Mouse (Mus musculus) hindbrain, embryonic 16.5 days (tissue): ENCODE data around the gene Gm7138. TPM values are rescaled to one million over a fixed set of nuclear protein-coding genes. Genes with fewer than 3 reads are reported as not detected.
"Not testable (repeated sequence)": the region's sequence is repeated elsewhere in the genome, so short reads cannot be mapped to it uniquely, and the experiment has no call there.

ENCODE experiments used
- ATAC-seq: fragments of 200-750 bp; cut with Nextera tagmentation; 2 replicates; pipeline ENCODE4 v1.8.0; 2017; ENCODE audit warnings: moderate TSS enrichment, moderate library complexity
- H3K27ac ChIP-seq: fragments of 300-500 bp; sonication (generic); 2 replicates; pipeline ENCODE4 v1.5.1; 2014; ENCODE audit warnings: low read depth, mild to moderate bottlenecking, control low read depth, low read length, moderate library complexity
- H3K27me3 ChIP-seq: fragments of 300-500 bp; sonication (generic); replicated peaks from 2 replicates; pipeline ENCODE4 v1.6.1; 2014; ENCODE audit warnings: low read length; ENCODE audit not compliant: control insufficient read depth, insufficient read depth
- H3K36me3 ChIP-seq: fragments of 300-500 bp; sonication (generic); 2 replicates; pipeline ENCODE4 v1.6.1; 2014; ENCODE audit warnings: mild to moderate bottlenecking, low read length, moderate library complexity, mixed read lengths; ENCODE audit not compliant: control insufficient read depth, insufficient read depth
- H3K4me1 ChIP-seq: fragments of 300-500 bp; sonication (generic); 2 replicates; pipeline ENCODE4 v1.6.1; 2014; ENCODE audit warnings: low read depth, low read length; ENCODE audit not compliant: control insufficient read depth, insufficient read depth
- H3K4me2 ChIP-seq: fragments of 300-500 bp; sonication (generic); 2 replicates; pipeline ENCODE4 v1.6.1; 2014; ENCODE audit warnings: mild to moderate bottlenecking, low read length, control low read depth, moderate library complexity
- H3K4me3 ChIP-seq: fragments of 300-500 bp; sonication (generic); 2 replicates; pipeline ENCODE4 v1.5.1; 2014; ENCODE audit warnings: mild to moderate bottlenecking, low read length, control low read depth, moderate library complexity
- H3K9ac ChIP-seq: fragments of 300-500 bp; sonication (generic); 2 replicates; pipeline ENCODE4 v1.6.1; 2014; ENCODE audit warnings: low read depth, mild to moderate bottlenecking, control low read depth, low read length, moderate library complexity
- H3K9me3 ChIP-seq: fragments of 300-500 bp; sonication (generic); 2 replicates; pipeline ENCODE4 v1.6.1; 2014; ENCODE audit warnings: mild to moderate bottlenecking, low read length, moderate library complexity; ENCODE audit not compliant: control insufficient read depth
- WGBS: fragments of 180-500 bp; shearing (Covaris S2); extraction: QIAGEN DNeasy Blood & Tissue Kit; methylation state at CpG from one replicate; pipeline ENCODE4 v1.1.7; 2014; 5-methylcytosine and 5-hydroxymethylcytosine counted together
- polyA plus RNA-seq: library from polyadenylated mRNA; unstranded; fragments of >200 nt; fragmentation: Nextera tagmentation; extraction: Ambion mirVana; gene quantifications from 2 replicates; pipeline ENCODE4 v1.2.1, GENCODE M21; 2015

Gene Gm7138
- polyA plus RNA-seq = not detected in 2 replicates

DNA sequence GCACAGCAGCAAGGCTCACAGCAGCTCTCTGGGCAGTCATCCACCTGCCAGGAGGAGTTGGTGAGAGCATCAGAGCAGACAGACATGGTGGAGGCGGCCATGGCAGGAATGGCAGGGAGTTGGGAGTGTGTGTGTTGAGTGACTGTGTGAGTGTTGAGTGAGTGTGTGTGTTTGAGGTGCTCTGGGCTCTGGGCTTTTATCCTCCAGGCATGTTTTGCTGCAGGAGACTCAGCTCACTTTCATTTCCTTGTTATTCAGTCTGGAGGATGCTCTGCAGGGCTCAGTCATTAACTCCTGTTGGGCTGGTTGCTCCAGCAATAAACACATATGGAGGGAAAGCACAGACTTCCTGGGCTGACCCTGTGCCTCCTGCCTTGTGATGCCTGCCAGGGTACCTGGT, at the start of gene Gm7138:
Gm7138 (minus strand) TSS at position 101 of the 400 bp plus-strand sequence.
- H3K4me3 ChIP-seq, H3K9me3 ChIP-seq, H3K36me3 ChIP-seq, H3K27ac ChIP-seq, H3K4me2 ChIP-seq, H3K27me3 ChIP-seq, H3K4me1 ChIP-seq, ATAC-seq, H3K9ac ChIP-seq: not testable (repeated sequence)
- WGBS = 63% methylated on average over 1 of the region's 1 CpGs

DNA sequence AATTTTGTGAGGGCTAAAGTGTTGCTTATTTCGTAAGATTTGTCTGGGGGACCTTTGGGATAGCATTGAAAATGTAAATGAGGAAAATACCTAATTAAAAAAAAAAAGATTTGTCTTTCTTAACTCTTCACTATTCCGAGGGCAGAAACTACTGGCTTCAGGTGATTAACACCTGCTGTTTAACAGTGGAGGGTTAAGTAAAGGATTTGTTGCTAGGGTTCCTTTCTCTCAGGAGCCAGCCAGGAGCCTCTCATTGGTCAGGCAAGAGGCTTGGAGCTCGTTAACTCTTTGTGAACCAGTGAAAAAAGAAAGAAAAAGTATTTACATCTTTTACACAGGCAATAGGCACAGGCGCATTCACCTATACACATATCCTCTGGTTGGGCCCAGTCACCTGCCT, 42.5 kb upstream of the Gm7138 start:
- WGBS = 36% methylated on average over 4 of the region's 4 CpGs
- Histone ChIP-seq H3K27ac (no peak overlapping the region), H3K4me3 (no peak overlapping the region), H3K36me3 (no peaks in the 10 kb centered on the region), H3K9ac (no peak overlapping the region), H3K9me3 (no peaks in the 10 kb centered on the region; the same call in 1 of the 2 replicates), H3K27me3 (no peaks in the 10 kb centered on the region), H3K4me1 (no peaks in the 10 kb centered on the region), H3K4me2 (no peak overlapping the region)
- no peak for ATAC-seq

GRCm38 (mm10) chr10:77818523-77818922, 41.8 kb upstream of the Gm7138 start:
- no peak overlapping the region for H3K9ac ChIP-seq
- H3K9me3 ChIP-seq = no peaks in the 10 kb centered on the region
- no peak overlapping the region for H3K4me2 ChIP-seq
- H3K36me3 ChIP-seq = no peaks in the 10 kb centered on the region
- H3K27me3 ChIP-seq = no peaks in the 10 kb centered on the region
- peak; percentile 45; the same call in 1 of the 2 replicates for ATAC-seq
- no peak overlapping the region for H3K4me3 ChIP-seq
- 92% methylated on average over 4 of the region's 4 CpGs for WGBS
- no peaks in the 10 kb centered on the region for H3K4me1 ChIP-seq
- H3K27ac ChIP-seq = no peak overlapping the region

DNA sequence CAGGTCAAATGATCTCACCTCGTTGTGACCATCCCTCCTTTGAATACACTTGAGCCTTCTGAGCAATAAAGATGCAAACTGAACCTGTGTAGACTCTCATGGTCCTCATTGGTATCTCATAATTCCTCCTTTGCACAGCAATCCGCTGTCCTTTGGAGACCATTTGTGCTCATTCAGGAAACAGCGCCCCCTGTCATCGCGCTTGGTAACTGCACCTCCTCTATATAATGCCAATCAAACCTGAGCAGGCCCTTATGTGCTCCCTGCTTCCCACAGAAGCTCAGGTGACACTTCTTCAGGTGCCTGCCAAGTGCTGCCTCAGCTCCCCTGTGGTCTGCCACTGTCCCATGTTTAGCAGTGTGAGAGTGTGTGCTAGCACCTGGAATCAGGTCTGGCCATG, 38.8 kb upstream of the Gm7138 start:
- Histone ChIP-seq H3K27ac (no peak overlapping the region), H3K4me3 (no peak overlapping the region), H3K36me3 (no peaks in the 10 kb centered on the region), H3K4me2 (no peak overlapping the region), H3K9me3 (no peaks in the 10 kb centered on the region), H3K9ac (no peak overlapping the region), H3K4me1 (no peaks in the 10 kb centered on the region), H3K27me3 (no peaks in the 10 kb centered on the region; the same call in 1 of the 2 replicates)
- WGBS = 26% methylated on average over 5 of the region's 5 CpGs
- ATAC-seq = no peak

DNA sequence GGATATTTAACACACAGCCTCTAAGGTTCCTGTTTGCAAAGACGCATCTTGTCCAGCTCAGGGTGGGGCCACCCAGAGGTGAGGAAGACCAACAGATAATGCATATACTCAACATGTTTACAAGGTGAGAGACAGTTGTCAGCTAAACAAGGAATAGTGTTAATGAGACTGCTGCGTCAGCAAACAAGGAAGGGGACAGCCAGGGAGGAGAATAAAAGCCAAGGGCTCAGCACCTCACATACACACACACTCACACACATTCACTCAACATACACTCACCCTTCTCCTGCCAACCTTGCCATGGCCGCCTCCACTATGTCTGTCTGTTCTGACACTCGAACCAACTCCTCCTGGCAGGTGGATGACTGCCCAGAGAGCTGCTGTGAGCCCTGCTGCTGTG, 37.6 kb upstream of the Gm7138 start, which contains the start of gene Gm2696:
Gm2696 (plus strand) TSS at position 301 of the 400 bp plus-strand sequence.
- no peaks in the 10 kb centered on the region for H3K36me3 ChIP-seq
- no peaks in the 10 kb centered on the region for H3K9me3 ChIP-seq
- no peak for ATAC-seq
- WGBS = 49% methylated on average over 4 of the region's 4 CpGs
- no peak within 1 kb of the TSS for H3K27ac ChIP-seq
- H3K4me2 ChIP-seq = no peak within 1 kb of the TSS
- H3K4me1 ChIP-seq = no peaks in the 10 kb centered on the region
- H3K9ac ChIP-seq = no peak within 1 kb of the TSS
- no peaks in the 10 kb centered on the region; the same call in 1 of the 2 replicates for H3K27me3 ChIP-seq
- no peak within 1 kb of the TSS for H3K4me3 ChIP-seq

DNA sequence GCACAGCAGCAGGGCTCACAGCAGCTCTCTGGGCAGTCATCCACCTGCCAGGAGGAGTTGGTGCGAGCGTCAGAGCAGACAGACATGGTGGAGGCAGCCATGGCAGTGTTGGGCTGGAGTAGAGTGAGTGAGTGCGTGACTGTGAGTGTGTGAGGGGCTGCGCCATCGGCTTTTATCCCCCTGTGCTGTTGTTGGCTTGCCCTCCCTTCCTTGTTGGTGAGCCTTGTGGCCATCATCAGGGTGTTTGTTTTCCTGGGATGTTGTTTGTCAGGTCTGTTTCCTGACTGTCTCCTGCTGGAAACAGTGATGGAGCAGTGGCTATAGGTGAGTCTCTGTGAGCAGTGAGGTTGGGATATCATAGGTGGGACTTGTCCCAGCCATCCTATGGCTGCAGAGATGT, 35.0 kb upstream of the Gm7138 start, which contains the start of gene Gm9507:
Gm9507 (minus strand) TSS at position 101 of the 400 bp plus-strand sequence.
- no peak within 1 kb of the TSS for H3K9ac ChIP-seq
- no peak for ATAC-seq
- H3K36me3 ChIP-seq = no peaks in the 10 kb centered on the region
- no peaks in the 10 kb centered on the region for H3K4me1 ChIP-seq
- no peak within 1 kb of the TSS for H3K4me3 ChIP-seq
- no peak within 1 kb of the TSS for H3K4me2 ChIP-seq
- no peaks in the 10 kb centered on the region; the same call in 1 of the 2 replicates for H3K27me3 ChIP-seq
- H3K27ac ChIP-seq = no peak within 1 kb of the TSS
- H3K9me3 ChIP-seq = peaks cover 2% of the 10 kb centered on the region; the same call in 1 of the 2 replicates
- WGBS = 57% methylated on average over 5 of the region's 5 CpGs

DNA sequence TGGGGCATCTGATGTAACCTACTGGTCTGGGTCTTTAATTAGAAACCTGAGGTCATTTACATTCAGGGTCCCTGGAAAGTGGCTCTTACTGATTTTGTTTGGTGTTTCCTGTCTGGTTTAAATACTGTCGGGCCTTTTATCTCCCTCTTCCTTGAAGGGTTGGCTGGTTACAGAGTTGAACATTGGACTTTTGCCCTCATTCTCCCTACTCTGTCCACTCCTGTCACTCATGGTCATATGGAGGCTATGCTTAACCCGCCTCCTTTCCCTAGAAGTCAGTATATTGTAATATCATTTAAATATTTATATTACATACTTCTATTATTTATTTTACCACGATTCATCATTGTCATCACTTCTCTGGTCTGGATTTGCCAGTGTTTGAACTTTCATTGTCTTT, 27.4 kb upstream of the Gm7138 start:
- Histone ChIP-seq H3K27ac (no peak overlapping the region), H3K4me1 (no peaks in the 10 kb centered on the region), H3K27me3 (no peaks in the 10 kb centered on the region), H3K36me3 (no peaks in the 10 kb centered on the region), H3K4me3 (no peak overlapping the region), H3K9me3 (peaks cover 2% of the 10 kb centered on the region; the same call in 1 of the 2 replicates), H3K4me2 (no peak overlapping the region), H3K9ac (no peak overlapping the region)
- 77% methylated on average over 3 of the region's 3 CpGs for WGBS
- no peak for ATAC-seq

GRCm38 (mm10) chr10:77798921-77799508, 22.3 kb upstream of the Gm7138 start, which contains the start of gene Gm19668:
TSS of gene Gm19668 (minus strand) at chr10:77799133.
- WGBS = 70% methylated on average over 8 of the region's 8 CpGs
- no peak within 1 kb of the TSS for H3K9ac ChIP-seq
- no peak within 1 kb of the TSS for H3K27ac ChIP-seq
- H3K4me2 ChIP-seq = no peak within 1 kb of the TSS
- no peaks in the 10 kb centered on the region for H3K36me3 ChIP-seq
- no peaks in the 10 kb centered on the region for H3K9me3 ChIP-seq
- H3K4me3 ChIP-seq = no peak within 1 kb of the TSS
- ATAC-seq = no peak
- no peaks in the 10 kb centered on the region for H3K27me3 ChIP-seq
- no peaks in the 10 kb centered on the region for H3K4me1 ChIP-seq

DNA sequence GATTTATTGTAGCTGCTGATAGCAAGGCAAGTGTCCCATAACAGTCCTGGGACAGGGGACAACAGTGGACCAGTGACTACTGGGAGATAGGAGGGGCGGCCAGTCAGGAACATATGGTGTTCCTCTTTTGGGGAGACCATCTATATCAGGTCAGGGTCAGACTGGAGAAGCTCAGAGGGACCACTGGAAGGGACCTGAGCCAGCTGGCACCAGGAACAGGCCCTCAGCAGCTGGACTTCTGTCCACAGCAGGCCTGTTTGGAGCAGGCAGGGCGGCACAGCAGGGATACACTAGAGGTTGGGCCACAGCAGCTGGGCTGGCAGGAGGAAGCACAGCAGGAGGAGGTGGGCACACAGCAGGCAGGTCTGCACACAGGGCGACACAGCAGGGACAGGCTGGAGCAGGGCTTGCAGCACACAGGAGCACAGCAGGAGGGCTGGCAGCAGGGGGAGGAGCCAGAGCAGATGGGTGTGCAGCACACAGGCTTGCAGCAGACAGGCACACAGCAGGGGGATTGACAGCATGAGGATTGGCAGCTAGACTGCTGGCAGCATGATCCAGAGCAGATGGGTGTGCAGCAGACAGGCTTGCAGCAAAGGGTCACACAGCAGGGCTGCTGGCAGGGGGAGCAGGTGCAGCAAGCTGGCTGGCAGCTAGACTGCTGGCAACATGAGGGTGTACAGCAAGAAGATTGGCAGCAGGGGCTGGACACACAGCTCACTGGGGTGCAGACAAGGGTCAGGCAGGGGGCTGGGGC, 21.6 kb upstream of the Gm7138 start:
- H3K4me3 ChIP-seq, H3K4me1 ChIP-seq, H3K4me2 ChIP-seq, H3K9ac ChIP-seq, H3K9me3 ChIP-seq, H3K27ac ChIP-seq, H3K36me3 ChIP-seq, ATAC-seq, H3K27me3 ChIP-seq: not testable (repeated sequence)
- 38% methylated on average over 3 of the region's 3 CpGs for WGBS
